Mouse (Mus musculus) hematopoietic stem cell, adult 5-6 weeks (primary cell): ENCODE data around the gene Eif2b2. TPM values are rescaled to one million over a fixed set of nuclear protein-coding genes. Genes with fewer than 3 reads are reported as not detected.

ENCODE experiments used
- ATAC-seq, 2 experiments: fragments of 125-278 bp in 1 of 2; replicated peaks in 1 of 2; 2 replicates each; pipeline ENCODE4 v1.8.0; 2016 to 2017; ENCODE audit warnings: inconsistent platforms in 2 of 2, mild to moderate bottlenecking in 2 of 2, moderate number of reproducible peaks in 2 of 2, low read depth in 1 of 2, moderate TSS enrichment in 1 of 2; ENCODE audit not compliant: low FRiP score in 2 of 2, poor library complexity in 2 of 2, severe bottlenecking in 2 of 2, insufficient read depth in 1 of 2, low TSS enrichment in 1 of 2
- total RNA-seq: library from RNA; stranded (forward); fragments of 172-1452, 232-1000 nt; gene quantifications from 2 replicates; pipeline ENCODE4 v1.2.3, GENCODE M21; 2017

The Eif2b2 gene
- total RNA-seq, 1 experiment from 2014 or later, result 94.9 TPM

GRCm38 (mm10) chr12:85190290-85190689 lies 29.0 kb upstream of the Eif2b2 start:
- ATAC-seq, result no peak

- peak; percentile 92 to 93 for ATAC-seq
Observed at GRCm38 (mm10) chr12:85192461-85193108, 26.7 kb upstream of the Eif2b2 start.

GRCm38 (mm10) chr12:85193146-85193545 lies 26.1 kb upstream of the Eif2b2 start:
- ATAC-seq, result no peak

- no peak for ATAC-seq
Observed at GRCm38 (mm10) chr12:85193923-85194622, 25.2 kb upstream of the Eif2b2 start.

- ATAC-seq, result no peak
Observed at GRCm38 (mm10) chr12:85194623-85195018, 24.7 kb upstream of the Eif2b2 start.

GRCm38 (mm10) chr12:85195086-85195485 lies 24.2 kb upstream of the Eif2b2 start:
- no peak for ATAC-seq

GRCm38 (mm10) chr12:85196191-85196590 lies 23.1 kb upstream of the Eif2b2 start:
- no peak for ATAC-seq

- ATAC-seq, result no peak
Observed at GRCm38 (mm10) chr12:85197371-85197770, 21.9 kb upstream of the Eif2b2 start.

GRCm38 (mm10) chr12:85197936-85198335 lies 21.3 kb upstream of the Eif2b2 start:
- ATAC-seq, result no peak

GRCm38 (mm10) chr12:85199954-85200353 lies 19.3 kb upstream of the Eif2b2 start:
- no peak for ATAC-seq

GRCm38 (mm10) chr12:85200929-85201829 lies 18.1 kb upstream of the Eif2b2 start:
- ATAC-seq, result peak; percentile 42 to 61

GRCm38 (mm10) chr12:85201830-85202147 lies 17.5 kb upstream of the Eif2b2 start:
- no peak for ATAC-seq

- no peak for ATAC-seq
Observed at GRCm38 (mm10) chr12:85202191-85202590, 17.1 kb upstream of the Eif2b2 start.

- ATAC-seq, result no peak
Observed at GRCm38 (mm10) chr12:85203699-85204098, 15.6 kb upstream of the Eif2b2 start.

- ATAC-seq, result no peak
Observed at GRCm38 (mm10) chr12:85204105-85204504, 15.2 kb upstream of the Eif2b2 start.

GRCm38 (mm10) chr12:85205425-85205824 lies 13.9 kb upstream of the Eif2b2 start:
- no peak for ATAC-seq

- peak; percentile 53 to 62; a peak in 3 of 4 replicates for ATAC-seq
Observed at GRCm38 (mm10) chr12:85208687-85209199, 10.5 kb upstream of the Eif2b2 start.

GRCm38 (mm10) chr12:85215031-85215430 lies 4.2 kb upstream of the Eif2b2 start:
- no peak for ATAC-seq
